Mouse (Mus musculus): ENCODE data around the gene Hvcn1.

GRCm38 (mm10) chr5:122285767-122286150 is 79.2 kb downstream of the Hvcn1 start:
- TF ChIP-seq EP300 (IDR thresholded peaks at IDR 0.05; ENCODE audit: low read depth) (no peak), CTCF (IDR thresholded peaks at IDR 0.05; ENCODE audit: low read depth) (no peak)
